Mouse (Mus musculus) urinary bladder, postnatal 0 days (tissue): Measurements from ENCODE around the gene Gm20458. TPM values are rescaled to one million over a fixed set of nuclear protein-coding genes. Genes with fewer than 3 reads are reported as not detected.

Experiments
- polyA plus RNA-seq: library from polyadenylated mRNA; unstranded; fragments of >200 nt; fragmentation: Nextera tagmentation; extraction: Ambion mirVana; gene quantifications from 2 replicates; pipeline ENCODE4 v1.2.1, GENCODE M21; 2015

Gene Gm20458
- polyA plus RNA-seq = 31.1 and 41.5 TPM in 2 replicates

GRCm38 (mm10) chr2:164460745-164461551, at the start of gene Gm20458:
Gene Gm20458, plus strand, starts transcription at chr2:164460967.

GRCm38 (mm10) chr2:164443460-164444000, 17.2 kb upstream of the Gm20458 start, which contains the start of gene Sdc4:
Gene Sdc4, minus strand, starts transcription at chr2:164443887.

GRCm38 (mm10) chr2:164456864-164457300, 3.9 kb upstream of the Gm20458 start, which contains the start of gene Sys1:
Gene Sys1, plus strand, starts transcription at chr2:164456964.

GRCm38 (mm10) chr2:164473624-164474023, 12.9 kb downstream of the Gm20458 start, which contains the start of gene Trp53tg5:
Gene Trp53tg5, minus strand, starts transcription at chr2:164473724.

GRCm38 (mm10) chr2:164485681-164486257, 25.0 kb downstream of the Gm20458 start, which contains the start of gene Dbndd2:
Gene Dbndd2, plus strand, starts transcription at chr2:164486106.

GRCm38 (mm10) chr2:164496847-164497690, 36.3 kb downstream of the Gm20458 start, which contains the start of gene Pigt:
Gene Pigt, plus strand, starts transcription at chr2:164497520.

Other genes starting within 250 kb of the Gm20458 start
- 50.1 and 50.4 TPM in 2 replicates for gene Wfdc15b, start 239.3 kb upstream of the Gm20458 start, polyA plus RNA-seq
- not detected in 2 replicates for gene Svs2, start 222.5 kb upstream of the Gm20458 start, polyA plus RNA-seq
- gene Svs3b, start 204.3 kb upstream of the Gm20458 start, polyA plus RNA-seq = not detected in 2 replicates
- gene Svs4, start 182.5 kb upstream of the Gm20458 start, polyA plus RNA-seq = not detected in 2 replicates
- gene Svs3a, start 171.7 kb upstream of the Gm20458 start, polyA plus RNA-seq = not detected in 2 replicates
- not detected in 2 replicates for gene Svs6, start 144.2 kb upstream of the Gm20458 start, polyA plus RNA-seq
- not detected in 2 replicates for gene Svs5, start 128.2 kb upstream of the Gm20458 start, polyA plus RNA-seq
- gene Slpi, start 71.9 kb upstream of the Gm20458 start, polyA plus RNA-seq = 15.5 and 29.0 TPM in 2 replicates
- 0.08 and 0.10 TPM in 2 replicates for gene Rbpjl, start 57.8 kb upstream of the Gm20458 start, polyA plus RNA-seq
- gene Matn4, start 55.8 kb upstream of the Gm20458 start, polyA plus RNA-seq = 1.9 and 2.2 TPM in 2 replicates
- gene Sdc4, start 17.1 kb upstream of the Gm20458 start, polyA plus RNA-seq = 201 and 220 TPM in 2 replicates
- gene Sys1, start 4.0 kb upstream of the Gm20458 start, polyA plus RNA-seq = 58.1 and 67.9 TPM in 2 replicates
- not detected in 2 replicates for gene Trp53tg5, start 12.8 kb downstream of the Gm20458 start, polyA plus RNA-seq
- gene Dbndd2, start 25.1 kb downstream of the Gm20458 start, polyA plus RNA-seq = 135 and 147 TPM in 2 replicates
- 53.3 and 56.6 TPM in 2 replicates for gene Pigt, start 36.6 kb downstream of the Gm20458 start, polyA plus RNA-seq
- 273 and 294 TPM in 2 replicates for gene Wfdc2, start 101.4 kb downstream of the Gm20458 start, polyA plus RNA-seq
- 1.4 and 1.5 TPM in 2 replicates for gene Spint3, start 112.5 kb downstream of the Gm20458 start, polyA plus RNA-seq
- 1.3 and 1.4 TPM in 2 replicates for gene Wfdc6a, start 124.5 kb downstream of the Gm20458 start, polyA plus RNA-seq
- not detected in 2 replicates for gene Eppin, start 132.6 kb downstream of the Gm20458 start, polyA plus RNA-seq
- not detected in 2 replicates for gene Wfdc6b, start 152.6 kb downstream of the Gm20458 start, polyA plus RNA-seq
- gene Wfdc8, start 152.7 kb downstream of the Gm20458 start, polyA plus RNA-seq = not detected in 2 replicates
- gene Wfdc16, start 177.8 kb downstream of the Gm20458 start, polyA plus RNA-seq = not detected in 2 replicates
- gene Wfdc10, start 195.1 kb downstream of the Gm20458 start, polyA plus RNA-seq = 3.2 and 5.3 TPM in 2 replicates
- gene Wfdc9, start 195.6 kb downstream of the Gm20458 start, polyA plus RNA-seq = not detected in 2 replicates
- not detected in 2 replicates for gene Wfdc11, start 213.1 kb downstream of the Gm20458 start, polyA plus RNA-seq
- gene Wfdc13, start 224.1 kb downstream of the Gm20458 start, polyA plus RNA-seq = 2.9 and 4.6 TPM in 2 replicates
- not detected in 2 replicates for gene Spint4, start 237.5 kb downstream of the Gm20458 start, polyA plus RNA-seq